Mouse (Mus musculus): ENCODE data around the gene Hes5.

Hes5 gene

GRCm38 (mm10) chr4:155011312-155012025, 50.7 kb downstream of the Hes5 start:
- no peak for DNase-seq (ENCODE audit: low spot score)

Measured in spleen, adult 12 weeks (tissue).